Mouse (Mus musculus) heart, postnatal 25 days (tissue): ENCODE results near the gene Krt5. TPM values are rescaled to one million over a fixed set of nuclear protein-coding genes. Genes with fewer than 3 reads are reported as not detected.

Experiments used
- microRNA-seq: library from miRNA; unstranded; fragments of <30 nt; microRNA quantifications from one replicate; pipeline ENCODE4 v1.2.0, GENCODE M21; 2022
- total RNA-seq, 2 experiments: library from RNA; stranded (reverse); gene quantifications; 2 replicates each; pipeline ENCODE4 v1.2.3; 2021

The Krt5 gene
- total RNA-seq, 2 experiments from 2014 or later, result not detected

Small RNAs within 50 kb of the gene (microRNA-seq; reads per million reads assigned to microRNA genes)
- not detected for gene Gm44323
- not detected for gene Gm44342
- not detected for gene Gm44383

Other genes starting within 250 kb of the Krt5 start
- not detected for gene Krt81, start 249.1 kb downstream of the Krt5 start, total RNA-seq
- not detected for gene Krt86, start 239.4 kb downstream of the Krt5 start, total RNA-seq
- not detected for gene Krt83, start 221.4 kb downstream of the Krt5 start, total RNA-seq
- not detected for gene Gm49425, start 195.6 kb downstream of the Krt5 start, total RNA-seq
- gene Krt84, start 180.1 kb downstream of the Krt5 start, total RNA-seq, result not detected
- gene Krt82, start 162.2 kb downstream of the Krt5 start, total RNA-seq, result not detected
- not detected for gene Krt90, start 149.9 kb downstream of the Krt5 start, total RNA-seq
- not detected for gene Krt75, start 139.0 kb downstream of the Krt5 start, total RNA-seq
- not detected for gene Gm5414, start 84.7 kb downstream of the Krt5 start, total RNA-seq
- not detected for gene Gm5478, start 65.5 kb downstream of the Krt5 start, total RNA-seq
- not detected for gene Krt6b, start 32.6 kb downstream of the Krt5 start, total RNA-seq
- gene Krt6a, start 18.6 kb downstream of the Krt5 start, total RNA-seq, result not detected
- not detected for gene Krt71, start 30.2 kb upstream of the Krt5 start, total RNA-seq
- not detected for gene Krt72, start 73.6 kb upstream of the Krt5 start, total RNA-seq
- gene Krt73, start 89.4 kb upstream of the Krt5 start, total RNA-seq, result not detected
- not detected for gene Krt2, start 105.3 kb upstream of the Krt5 start, total RNA-seq
- gene Krt1, start 137.9 kb upstream of the Krt5 start, total RNA-seq, result not detected
- gene Krt77, start 156.8 kb upstream of the Krt5 start, total RNA-seq, result not detected
- not detected for gene Krt76, start 180.0 kb upstream of the Krt5 start, total RNA-seq
- not detected for gene Krt4, start 211.8 kb upstream of the Krt5 start, total RNA-seq
- not detected for gene Krt79, start 227.4 kb upstream of the Krt5 start, total RNA-seq
- not detected for gene Krt78, start 241.4 kb upstream of the Krt5 start, total RNA-seq